Mouse (Mus musculus): Measurements from ENCODE around the gene Fbxw9. TPM values are rescaled to one million over a fixed set of nuclear protein-coding genes. Genes with fewer than 3 reads are reported as not detected.
"Not testable (repeated sequence)": the region's sequence is repeated elsewhere in the genome, so short reads cannot be mapped to it uniquely, and the experiment has no call there.

The Fbxw9 gene
- polyA plus RNA-seq, 1 experiment: 52.5 TPM

GRCm38 (mm10) chr8:85074617-85075016, 14.8 kb downstream of the Fbxw9 start:
- peaks cover 12% of the 10 kb centered on the region; the same call in 1 of the 2 replicates for H3K4me1 ChIP-seq (ENCODE audit: control insufficient read depth, insufficient read depth, insufficient read length, low read length)
- H3K36me3 ChIP-seq (ENCODE audit: control insufficient read depth, insufficient read depth, low read length): peaks cover 25% of the 10 kb centered on the region
- WGBS: 95% methylated on average over 10 of the region's 10 CpGs
- no peaks in the 10 kb centered on the region for H3K27me3 ChIP-seq (ENCODE audit: control insufficient read depth, insufficient read depth, low read length)
- H3K27ac ChIP-seq (ENCODE audit: insufficient read depth, low read depth, low read length): no peak overlapping the region
- TF ChIP-seq POLR2A (IDR thresholded peaks at IDR 0.05; ENCODE audit: low read depth, low read length): no peak
- TF ChIP-seq CTCF (IDR thresholded peaks at IDR 0.05; ENCODE audit: extremely low read depth, insufficient read length, insufficient replicate concordance, low read depth, low read length): no peak
- H3K4me3 ChIP-seq (ENCODE audit: low read depth, low read length): no peak overlapping the region

GRCm38 (mm10) chr8:85076001-85076400, 16.1 kb downstream of the Fbxw9 start:
- 75% methylated on average over 9 of the region's 9 CpGs for WGBS
- Histone ChIP-seq H3K4me3 (ENCODE audit: low read depth, low read length) (no peak overlapping the region), H3K27me3 (ENCODE audit: control insufficient read depth, insufficient read depth, low read length) (no peaks in the 10 kb centered on the region), H3K4me1 (ENCODE audit: control insufficient read depth, insufficient read depth, insufficient read length, low read length) (peaks cover 7% of the 10 kb centered on the region; the same call in 1 of the 2 replicates), H3K27ac (ENCODE audit: insufficient read depth, low read depth, low read length) (no peak overlapping the region), H3K36me3 (ENCODE audit: control insufficient read depth, insufficient read depth, low read length) (peaks cover 25% of the 10 kb centered on the region)
- TF ChIP-seq CTCF (IDR thresholded peaks at IDR 0.05; ENCODE audit: extremely low read depth, insufficient read length, insufficient replicate concordance, low read depth, low read length) (peak; percentile 34; the same call in 1 of the 2 replicates), POLR2A (IDR thresholded peaks at IDR 0.05; ENCODE audit: low read depth, low read length) (no peak)

- Histone ChIP-seq H3K36me3 (ENCODE audit: control insufficient read depth, insufficient read depth, low read length) (peaks cover 25% of the 10 kb centered on the region), H3K4me3 (ENCODE audit: low read depth, low read length) (no peak overlapping the region), H3K4me1 (ENCODE audit: control insufficient read depth, insufficient read depth, insufficient read length, low read length) (peaks cover 10% of the 10 kb centered on the region), H3K27me3 (ENCODE audit: control insufficient read depth, insufficient read depth, low read length) (no peaks in the 10 kb centered on the region), H3K27ac (ENCODE audit: insufficient read depth, low read depth, low read length) (no peak overlapping the region)
- no peak for TF ChIP-seq POLR2A (IDR thresholded peaks at IDR 0.05; ENCODE audit: low read depth, low read length)
- peak; percentile 96 for TF ChIP-seq CTCF (IDR thresholded peaks at IDR 0.05; ENCODE audit: extremely low read depth, insufficient read length, insufficient replicate concordance, low read depth, low read length)
- WGBS: 0% methylated on average over 2 of the region's 2 CpGs
These were observed 17.1 kb downstream of the Fbxw9 start for GRCm38 (mm10) chr8:85076993-85077392.

DNA sequence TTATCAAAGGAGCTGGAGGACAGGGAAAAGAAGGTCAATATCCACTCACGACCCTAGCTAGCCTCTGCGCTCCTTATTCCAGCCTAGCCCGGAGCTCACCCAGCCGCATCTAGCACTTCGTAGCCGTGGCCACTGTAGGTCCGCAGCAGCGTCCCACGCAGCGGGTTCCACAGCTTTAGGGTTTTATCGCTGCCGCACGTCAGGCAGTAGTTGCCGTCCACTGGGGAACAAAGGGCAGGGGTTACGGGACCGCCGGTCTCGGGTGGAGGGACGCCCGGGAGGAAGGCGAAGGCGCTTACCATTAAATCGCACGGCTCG, 20.3 kb downstream of the Fbxw9 start:
- TF ChIP-seq POLR2A (IDR thresholded peaks at IDR 0.05; ENCODE audit: low read depth, low read length) (no peak), CTCF (IDR thresholded peaks at IDR 0.05; ENCODE audit: extremely low read depth, insufficient read length, insufficient replicate concordance, low read depth, low read length) (no peak)
- peaks cover 12% of the 10 kb centered on the region for H3K4me1 ChIP-seq (ENCODE audit: control insufficient read depth, insufficient read depth, insufficient read length, low read length)
- peak overlapping the region; percentile 91 for H3K4me3 ChIP-seq (ENCODE audit: low read depth, low read length)
- H3K27ac ChIP-seq (ENCODE audit: insufficient read depth, low read depth, low read length): peak overlapping the region; percentile 76
- H3K36me3 ChIP-seq (ENCODE audit: control insufficient read depth, insufficient read depth, low read length): peaks cover 13% of the 10 kb centered on the region
- WGBS: under 1% methylated on average over 25 of the region's 25 CpGs
- H3K27me3 ChIP-seq (ENCODE audit: control insufficient read depth, insufficient read depth, low read length): no peaks in the 10 kb centered on the region

DNA sequence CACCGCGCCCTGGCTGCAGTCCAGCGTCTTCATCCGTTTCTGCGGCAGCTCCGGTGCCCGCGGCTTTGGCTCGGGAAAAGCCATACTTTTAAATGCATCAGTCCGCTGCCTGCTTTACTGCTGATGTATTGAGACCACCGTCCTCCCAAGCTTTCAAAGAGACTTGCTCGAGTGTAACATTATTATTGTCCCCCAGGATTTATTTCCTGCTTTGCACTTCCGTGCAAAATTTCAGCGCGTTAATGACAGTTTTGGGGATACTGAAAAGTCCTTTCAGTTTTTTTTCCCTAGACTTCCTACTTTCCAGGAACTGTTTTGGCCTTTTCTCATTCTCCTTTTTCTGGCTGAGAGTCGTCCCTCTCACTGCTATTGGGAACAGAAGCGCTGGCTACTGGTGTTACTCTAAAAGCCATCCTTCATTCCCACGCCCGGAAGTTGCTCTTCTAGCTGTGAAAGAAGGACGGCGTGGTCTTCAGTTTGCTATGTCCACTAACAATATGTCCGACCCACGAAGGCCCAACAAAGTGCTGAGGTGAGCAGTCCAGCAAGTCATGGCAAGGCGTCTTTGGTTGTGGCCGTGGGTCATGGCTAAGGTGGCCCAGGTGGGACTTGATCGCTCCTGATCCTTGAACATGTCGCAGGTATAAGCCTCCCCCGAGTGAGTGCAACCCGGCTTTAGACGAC, 20.8 kb downstream of the Fbxw9 start, which contains the start of gene Wdr83os:
TSS of gene Wdr83os (plus strand) at position 209 of the 684 bp plus-strand sequence.
- H3K36me3 ChIP-seq (ENCODE audit: control insufficient read depth, insufficient read depth, low read length): peaks cover 12% of the 10 kb centered on the region; the same call in 1 of the 2 replicates
- H3K27ac ChIP-seq (ENCODE audit: insufficient read depth, low read depth, low read length): peak within 1 kb of the TSS; percentile 76
- TF ChIP-seq CTCF (IDR thresholded peaks at IDR 0.05; ENCODE audit: extremely low read depth, insufficient read length, insufficient replicate concordance, low read depth, low read length) (no peak), POLR2A (IDR thresholded peaks at IDR 0.05; ENCODE audit: low read depth, low read length) (no peak)
- peaks cover 12% of the 10 kb centered on the region for H3K4me1 ChIP-seq (ENCODE audit: control insufficient read depth, insufficient read depth, insufficient read length, low read length)
- no peaks in the 10 kb centered on the region for H3K27me3 ChIP-seq (ENCODE audit: control insufficient read depth, insufficient read depth, low read length)
- under 1% methylated on average over 30 of the region's 30 CpGs for WGBS
- H3K4me3 ChIP-seq (ENCODE audit: low read depth, low read length): peak within 1 kb of the TSS; percentile 91

GRCm38 (mm10) chr8:85081216-85081555, 21.3 kb downstream of the Fbxw9 start, which contains the start of gene Wdr83:
Gene Wdr83, minus strand, starts transcription at chr8:85081306.
- no peak for TF ChIP-seq CTCF (IDR thresholded peaks at IDR 0.05; ENCODE audit: extremely low read depth, insufficient read length, insufficient replicate concordance, low read depth, low read length)
- TF ChIP-seq POLR2A (IDR thresholded peaks at IDR 0.05; ENCODE audit: low read depth, low read length): no peak
- 1% methylated on average over 9 of the region's 9 CpGs for WGBS
- Histone ChIP-seq H3K4me3 (ENCODE audit: low read depth, low read length) (peak within 1 kb of the TSS; percentile 91), H3K27me3 (ENCODE audit: control insufficient read depth, insufficient read depth, low read length) (no peaks in the 10 kb centered on the region), H3K4me1 (ENCODE audit: control insufficient read depth, insufficient read depth, insufficient read length, low read length) (peaks cover 12% of the 10 kb centered on the region), H3K27ac (ENCODE audit: insufficient read depth, low read depth, low read length) (peak within 1 kb of the TSS; percentile 76), H3K36me3 (ENCODE audit: control insufficient read depth, insufficient read depth, low read length) (peaks cover 9% of the 10 kb centered on the region; the same call in 1 of the 2 replicates)

DNA sequence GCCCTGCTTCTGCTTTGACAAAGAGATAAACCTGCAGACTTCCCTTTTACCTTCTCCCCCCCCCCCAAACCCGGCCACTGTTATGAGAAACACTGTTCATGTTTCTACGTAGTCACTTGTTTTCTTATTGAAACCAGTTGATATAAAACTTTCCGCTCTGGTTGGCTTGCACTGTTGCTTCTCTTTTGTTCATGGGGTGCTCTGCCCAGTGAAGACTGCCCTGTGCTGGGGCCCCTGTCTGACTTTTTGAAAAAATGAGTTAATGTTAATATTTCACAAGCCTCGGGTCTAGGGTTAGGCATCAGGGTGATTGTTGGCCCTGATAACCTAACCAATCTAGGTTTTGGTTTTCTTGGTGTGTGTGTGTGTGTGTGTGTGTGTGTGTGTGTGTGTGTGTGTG, 22.3 kb downstream of the Fbxw9 start:
- not testable (repeated sequence) for H3K27ac ChIP-seq (ENCODE audit: insufficient read depth, low read depth, low read length); H3K27me3 ChIP-seq (ENCODE audit: control insufficient read depth, insufficient read depth, low read length); H3K4me3 ChIP-seq (ENCODE audit: low read depth, low read length)
- Histone ChIP-seq H3K36me3 (ENCODE audit: control insufficient read depth, insufficient read depth, low read length) (peaks cover 11% of the 10 kb centered on the region), H3K4me1 (ENCODE audit: control insufficient read depth, insufficient read depth, insufficient read length, low read length) (peaks cover 12% of the 10 kb centered on the region)
- 61% methylated on average over 4 of the region's 4 CpGs for WGBS

Measured in small intestine, adult 2 months (tissue).